Mouse (Mus musculus) gastrocnemius, postnatal 25 days (tissue): ENCODE measurements around the gene Srsf7. TPM values are rescaled to one million over a fixed set of nuclear protein-coding genes. Genes with fewer than 3 reads are reported as not detected.
"Not testable (repeated sequence)": the region's sequence is repeated elsewhere in the genome, so short reads cannot be mapped to it uniquely, and the experiment has no call there.

Experiments used
- DNase-seq: peaks from one replicate; pipeline ENCODE4 v3.0.0; 2022
- total RNA-seq, 2 experiments: library from RNA; stranded (reverse); gene quantifications; 1 replicate in 1 of 2; 2 replicates in 1 of 2; pipeline ENCODE4 v1.2.3; 2021

Srsf7 gene
- total RNA-seq, 2 experiments from 2014 or later: 23.4 to 23.9 TPM

DNA sequence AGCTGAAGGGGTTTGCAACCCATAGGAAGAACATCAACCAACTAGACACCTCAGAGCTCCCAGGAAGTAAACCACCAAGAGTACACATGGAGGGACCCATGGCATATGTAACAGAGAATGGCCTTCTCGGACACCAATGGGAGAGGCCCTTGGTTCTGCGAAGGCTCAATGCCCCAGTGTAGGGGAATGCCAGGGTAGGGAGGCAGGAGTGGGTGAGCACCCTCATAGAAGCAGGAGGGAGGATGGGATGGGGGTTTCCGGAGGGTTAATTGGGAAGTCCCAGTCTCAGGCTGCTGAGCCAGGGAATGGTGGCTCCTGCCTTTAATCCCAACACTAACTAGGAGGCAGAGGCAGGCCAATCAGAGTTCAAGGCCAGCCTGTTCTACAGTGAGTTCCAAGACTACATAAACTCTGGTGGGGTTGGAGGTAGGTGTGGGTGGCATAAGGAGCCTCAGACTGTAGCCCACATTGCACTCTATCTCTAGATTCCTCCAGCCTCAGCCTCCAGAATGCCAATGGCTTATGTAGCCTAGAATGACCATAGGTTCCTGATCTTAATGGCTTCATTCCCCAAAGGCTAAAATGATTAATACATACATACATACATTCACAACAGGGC lies 7.8 kb downstream of the Srsf7 start:
- DNase-seq: no peak

DNA sequence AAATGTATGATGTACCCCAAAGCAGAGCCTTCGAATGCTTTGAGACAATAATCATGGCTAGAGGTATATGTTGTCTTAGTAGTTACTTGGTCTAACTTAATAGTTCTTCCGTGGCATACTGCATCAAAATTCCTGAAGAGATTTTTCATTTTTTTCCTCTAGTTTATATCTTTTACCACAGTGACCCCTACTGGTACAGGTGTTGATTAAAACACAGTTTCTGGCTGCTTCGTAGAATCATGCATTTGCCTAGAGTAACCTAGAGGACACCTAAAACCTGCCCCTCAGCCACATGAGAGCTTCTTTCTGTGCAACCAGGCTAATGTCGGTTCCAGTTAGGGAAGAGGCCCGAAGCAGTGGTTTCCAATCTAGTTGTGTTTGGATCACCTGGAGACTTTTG lies 14.0 kb downstream of the Srsf7 start:
- DNase-seq: no peak

DNA sequence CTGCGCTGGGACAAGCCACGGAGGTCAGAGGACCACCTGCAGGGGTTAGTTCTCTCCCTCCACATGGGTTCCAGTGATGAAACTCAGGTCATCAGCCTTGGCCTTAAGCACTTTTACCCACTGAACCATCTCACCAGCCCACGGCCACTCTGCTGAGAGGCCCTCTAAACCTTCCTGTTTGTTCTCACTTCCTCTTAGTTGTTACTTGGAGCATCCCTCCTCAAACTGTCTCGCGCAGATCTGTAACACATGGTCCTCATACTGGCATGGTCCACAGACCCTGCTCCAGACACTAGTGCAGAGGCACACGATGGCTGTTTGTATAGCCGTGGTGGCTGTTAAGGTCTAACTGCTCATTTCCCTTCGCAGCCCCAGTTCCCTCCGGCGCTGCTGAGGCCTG lies 23.5 kb downstream of the Srsf7 start:
- no peak for DNase-seq

DNA sequence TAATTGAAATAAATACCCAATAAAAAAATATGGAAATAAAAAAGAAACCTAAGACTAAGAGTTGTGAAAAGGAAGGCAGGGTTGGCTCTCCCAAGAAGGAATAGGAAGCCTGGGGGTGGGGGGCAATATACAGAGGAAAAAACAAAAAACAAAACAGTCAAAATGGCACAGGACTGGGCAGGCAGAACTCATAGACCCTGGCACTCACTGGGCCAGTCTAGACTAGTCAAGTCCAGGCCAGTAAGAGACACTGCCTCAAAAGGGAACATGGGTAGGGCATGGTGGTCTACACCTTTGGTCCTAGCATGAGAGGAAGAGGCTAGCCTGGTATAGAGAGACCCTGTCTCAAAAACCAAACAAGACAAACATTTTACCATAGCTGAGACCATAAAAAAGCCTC lies 26.6 kb downstream of the Srsf7 start:
- no peak for DNase-seq

- peak; percentile 38 for DNase-seq
Measured at GRCm38 (mm10) chr17:80179959-80180358, 27.1 kb downstream of the Srsf7 start.

- DNase-seq: not testable (repeated sequence)
Measured at GRCm38 (mm10) chr17:80178846-80179245, 28.3 kb downstream of the Srsf7 start.

GRCm38 (mm10) chr17:80175966-80176365 lies 31.1 kb downstream of the Srsf7 start:
- DNase-seq: no peak

GRCm38 (mm10) chr17:80175386-80175739 lies 31.7 kb downstream of the Srsf7 start:
- DNase-seq: no peak

DNA sequence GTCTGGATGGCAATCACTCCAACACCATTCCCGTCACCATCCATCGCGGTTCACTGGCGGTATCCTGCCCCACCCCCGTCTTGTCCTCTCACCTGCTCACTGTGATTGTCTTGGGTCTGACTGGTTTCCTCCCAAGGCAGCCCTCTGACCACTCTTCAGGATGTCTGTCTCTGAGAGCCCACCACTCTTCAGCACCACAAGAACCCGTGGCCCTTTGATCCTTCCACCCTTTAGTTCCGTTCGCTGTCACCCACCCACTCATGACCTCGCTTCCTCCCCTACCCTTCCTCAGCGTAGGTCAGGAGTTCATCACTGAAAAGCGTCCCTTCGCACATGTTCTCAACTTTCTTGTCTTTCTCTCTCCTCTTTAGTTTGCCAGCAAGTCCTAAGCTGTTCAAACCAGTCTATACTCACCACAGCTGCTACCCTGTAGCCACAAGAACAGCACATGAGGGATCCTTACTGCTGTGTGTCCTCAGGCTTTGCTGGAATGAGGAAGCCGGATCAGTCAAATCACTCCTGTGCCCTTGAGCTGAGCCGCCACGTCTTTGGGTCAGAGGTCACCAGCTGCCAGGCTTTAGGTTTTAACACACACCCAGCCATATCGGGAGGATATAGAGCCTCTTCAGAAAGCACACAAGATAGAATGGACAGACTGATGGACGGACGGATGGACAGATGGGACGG lies 32.3 kb downstream of the Srsf7 start:
- DNase-seq: no peak

DNA sequence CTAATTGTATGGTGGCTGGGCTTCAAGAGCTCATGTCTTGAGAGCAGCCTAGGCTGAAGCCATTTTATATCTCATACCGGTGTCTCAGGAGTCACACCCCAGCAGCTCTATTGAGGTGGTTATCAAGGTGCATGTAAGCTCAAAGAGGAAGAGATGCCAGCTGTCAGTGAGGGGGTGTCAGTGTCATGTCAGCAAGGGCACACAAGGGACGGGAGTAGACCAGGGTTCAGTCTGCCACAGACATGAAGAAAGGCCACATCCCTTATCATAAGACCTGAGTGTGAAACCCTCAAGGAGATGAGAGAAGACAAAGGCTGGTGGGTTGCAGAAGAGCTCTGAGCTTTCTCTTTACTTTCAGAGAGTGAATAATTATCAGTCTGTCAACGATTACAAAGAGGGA lies 33.0 kb downstream of the Srsf7 start:
- DNase-seq: no peak

DNA sequence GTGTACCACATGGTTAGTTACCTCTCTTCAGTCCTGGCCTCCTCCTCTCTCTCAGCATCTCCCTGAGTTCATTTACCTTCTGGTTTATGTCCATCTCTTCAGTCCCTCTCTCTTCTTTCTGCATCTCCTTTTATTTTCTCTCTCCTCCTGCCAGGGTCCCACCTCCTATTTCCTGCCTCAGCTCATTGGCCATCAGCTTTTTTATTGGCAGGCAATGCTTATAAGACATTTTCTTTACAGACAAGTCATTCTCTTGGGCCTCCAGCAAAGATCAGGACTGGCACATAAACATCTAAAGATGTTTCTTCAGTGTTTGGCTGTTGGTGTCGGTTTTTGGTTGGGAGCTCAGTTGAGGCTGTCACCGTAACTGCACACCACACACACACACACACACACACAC lies 33.4 kb downstream of the Srsf7 start:
- no peak for DNase-seq

DNA sequence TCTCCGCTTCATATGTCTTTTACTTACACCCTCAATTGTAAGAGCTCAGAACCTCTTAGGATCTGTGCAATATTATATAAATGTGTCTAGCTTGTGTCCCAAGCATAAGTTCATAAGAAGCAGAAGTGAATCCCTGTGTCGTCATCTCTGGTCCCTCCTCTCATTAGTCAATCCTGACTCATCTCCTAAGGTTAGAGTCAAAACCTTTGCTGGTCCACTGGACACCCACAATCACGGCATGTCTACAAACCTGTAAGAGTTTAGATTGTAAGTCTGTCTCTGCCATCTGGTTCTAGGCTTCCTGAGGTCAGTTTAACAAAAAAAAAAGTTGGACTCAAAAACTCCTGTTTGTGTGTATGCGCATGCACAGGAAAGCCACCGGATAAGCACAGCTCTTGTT lies 34.3 kb downstream of the Srsf7 start:
- DNase-seq: no peak

DNA sequence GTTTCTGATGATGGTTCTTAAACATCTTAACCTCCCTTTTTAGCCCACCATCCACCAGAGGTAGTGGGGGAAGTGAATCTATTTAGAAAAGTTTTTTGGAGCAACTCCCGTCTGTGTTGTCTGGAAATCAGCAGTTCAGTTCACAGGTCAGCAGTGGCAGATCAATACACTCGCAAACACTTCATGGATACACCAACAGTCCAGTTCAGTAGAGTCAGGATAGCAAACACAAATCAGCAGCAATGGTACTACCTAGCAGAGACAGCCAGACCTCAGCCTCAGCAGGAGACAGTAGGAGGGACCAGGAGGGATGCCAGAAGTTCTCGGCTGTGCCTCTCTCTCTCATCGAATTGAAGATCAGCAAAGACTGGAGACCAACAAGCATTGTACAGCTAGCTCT lies 35.2 kb downstream of the Srsf7 start:
- no peak for DNase-seq

DNA sequence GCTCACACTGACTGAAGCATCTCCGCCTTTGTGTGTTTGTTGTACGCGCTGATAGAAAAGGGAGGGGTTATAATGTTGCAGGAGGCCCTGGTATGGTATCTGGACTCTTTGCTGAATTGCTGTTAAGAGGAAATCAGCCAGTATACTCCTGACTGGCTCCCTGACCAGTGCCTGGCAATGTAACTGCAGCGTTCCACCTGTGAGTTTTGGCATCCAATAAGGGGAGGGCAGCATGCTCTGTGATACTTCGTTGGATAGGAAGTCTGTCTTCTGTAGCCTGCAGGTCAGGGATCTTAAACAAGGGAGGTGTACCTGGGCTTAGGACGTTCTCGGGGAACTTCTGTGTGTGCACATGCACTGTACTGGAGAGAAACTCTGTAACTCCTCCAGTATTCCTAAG lies 36.2 kb downstream of the Srsf7 start:
- DNase-seq: no peak

DNA sequence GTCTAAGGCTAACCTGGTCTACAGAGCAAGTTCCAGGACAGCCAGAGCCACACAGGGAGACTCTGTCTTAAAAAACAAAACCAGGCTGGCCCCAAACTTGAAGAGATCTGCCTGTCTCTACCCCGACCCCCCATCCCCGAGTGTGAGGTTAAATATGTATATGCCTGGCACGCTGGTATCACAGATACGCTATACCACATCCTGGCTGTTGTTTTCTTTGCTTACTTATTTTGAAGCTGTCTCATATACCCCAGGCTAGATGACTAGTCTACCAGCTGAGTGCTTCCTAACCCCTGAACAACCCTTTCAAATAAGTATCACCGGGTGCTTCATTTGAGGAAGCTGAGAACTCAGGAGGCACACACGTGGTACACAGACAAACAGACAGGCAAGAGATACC lies 37.3 kb downstream of the Srsf7 start:
- DNase-seq: no peak

DNA sequence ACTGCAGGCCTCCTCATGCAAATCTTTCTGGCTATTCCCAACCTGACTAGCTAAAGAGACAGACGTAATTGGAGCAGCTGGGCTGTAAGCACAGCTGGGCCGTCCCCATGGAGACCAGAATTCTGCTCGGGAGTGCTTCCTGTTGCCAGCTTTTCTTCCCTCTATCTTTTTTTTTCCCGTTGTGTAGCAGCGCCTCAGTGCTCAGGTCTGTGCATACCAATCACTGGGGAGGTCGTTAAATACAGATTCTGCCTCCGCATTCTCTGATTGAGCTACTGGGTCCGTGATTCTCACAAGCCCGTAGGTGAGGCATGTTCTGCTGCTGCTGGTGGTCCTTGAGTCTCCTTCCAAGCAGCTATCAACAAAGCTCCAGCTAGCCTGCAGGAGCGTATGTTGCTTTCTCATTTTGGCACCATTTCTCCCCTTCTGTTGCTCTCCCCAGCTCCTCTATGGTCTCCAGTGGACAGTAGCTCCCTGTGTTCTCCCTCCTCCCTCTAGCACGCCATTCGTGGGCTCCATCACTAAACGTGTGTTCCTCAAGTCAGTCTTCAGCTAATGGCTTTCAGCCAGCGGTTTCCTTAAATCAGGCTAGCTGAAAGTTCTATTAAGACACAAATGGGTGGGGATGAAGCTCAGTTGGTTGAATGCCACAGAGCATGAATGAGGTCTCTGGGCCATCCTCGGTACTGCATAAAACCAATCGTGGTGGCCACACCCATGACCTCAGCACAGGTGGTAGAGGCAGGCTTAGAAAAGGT lies 38.5 kb downstream of the Srsf7 start:
- DNase-seq: peak; percentile 39

DNA sequence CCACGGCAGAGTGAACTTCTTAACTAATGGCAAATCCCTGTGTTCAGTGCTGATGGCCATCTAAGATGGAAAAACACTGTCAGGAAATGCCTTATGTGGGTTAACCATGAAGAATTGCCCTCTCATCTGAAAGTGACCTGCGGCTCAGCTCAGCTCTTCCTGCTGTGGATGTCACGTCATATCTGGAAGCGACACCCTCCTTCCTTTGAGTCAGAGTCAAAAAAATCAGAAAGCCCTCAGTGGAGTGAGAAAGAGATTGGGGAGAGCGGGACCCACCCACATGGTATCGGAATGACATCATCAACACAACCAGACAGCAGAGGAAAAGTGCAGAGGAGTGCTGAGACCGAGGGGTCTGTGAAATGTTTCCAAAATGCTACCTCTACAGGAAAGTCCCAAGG lies 39.3 kb downstream of the Srsf7 start:
- DNase-seq: no peak

GRCm38 (mm10) chr17:80167436-80167835 lies 39.7 kb downstream of the Srsf7 start:
- DNase-seq: no peak

- no peak for DNase-seq
Measured at GRCm38 (mm10) chr17:80166346-80166745, 40.8 kb downstream of the Srsf7 start.

- DNase-seq: peak; percentile 49
Measured at GRCm38 (mm10) chr17:80165741-80166140, 41.4 kb downstream of the Srsf7 start.

GRCm38 (mm10) chr17:80163991-80164390 lies 43.1 kb downstream of the Srsf7 start:
- no peak for DNase-seq

GRCm38 (mm10) chr17:80160454-80160853 lies 46.7 kb downstream of the Srsf7 start:
- DNase-seq: peak; percentile 81

GRCm38 (mm10) chr17:80157489-80157888 lies 49.6 kb downstream of the Srsf7 start:
- no peak for DNase-seq

DNA sequence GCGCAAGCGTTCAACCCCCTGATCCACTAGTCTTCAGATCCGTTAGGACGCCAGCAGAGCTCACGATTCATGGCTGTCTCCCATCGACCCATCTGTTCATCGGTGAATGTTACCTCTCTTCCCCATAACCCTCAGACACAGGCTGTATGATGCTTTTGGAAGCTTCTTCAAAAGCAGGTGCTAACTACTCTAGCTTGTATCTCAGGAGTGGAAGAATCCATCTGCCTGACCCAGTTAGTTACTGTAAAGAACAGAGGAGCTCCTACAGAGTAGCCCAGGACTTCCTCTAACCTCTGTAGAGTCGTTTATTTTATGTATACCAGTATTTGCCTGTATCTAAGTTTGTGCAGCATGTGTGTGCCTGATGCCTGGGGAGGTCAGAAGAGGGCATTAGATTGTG lies 50.2 kb downstream of the Srsf7 start:
- no peak for DNase-seq
